Mouse (Mus musculus) neural tube, embryonic 12.5 days (tissue): ENCODE data around the gene Mafk. TPM values are rescaled to one million over a fixed set of nuclear protein-coding genes. Genes with fewer than 3 reads are reported as not detected.
A peak's percentile ranks its signal among the peaks of the same experiment; 100 is the strongest.

Experiments
- ATAC-seq: fragments of 200-750 bp; cut with Nextera tagmentation; 2 replicates; pipeline ENCODE4 v1.8.0; 2017; ENCODE audit warnings: low read depth, mild to moderate bottlenecking, moderate TSS enrichment, moderate library complexity; ENCODE audit not compliant: low FRiP score
- H3K27ac ChIP-seq: fragments of 300-500 bp; sonication (generic); 2 replicates; pipeline ENCODE4 v1.5.1; 2016
- H3K27me3 ChIP-seq: fragments of 300-500 bp; sonication (generic); replicated peaks from 2 replicates; pipeline ENCODE4 v1.6.1; 2016; ENCODE audit warnings: mild to moderate bottlenecking
- H3K36me3 ChIP-seq: fragments of 300-500 bp; sonication (generic); 2 replicates; pipeline ENCODE4 v1.6.1; 2016; ENCODE audit warnings: mild to moderate bottlenecking
- H3K4me1 ChIP-seq: fragments of 300-500 bp; sonication (generic); 2 replicates; pipeline ENCODE4 v1.6.1; 2016
- H3K4me2 ChIP-seq: fragments of 300-500 bp; sonication (generic); replicated peaks from 2 replicates; pipeline ENCODE4 v1.6.1; 2016; ENCODE audit warnings: mild to moderate bottlenecking
- H3K4me3 ChIP-seq: fragments of 300-500 bp; sonication (generic); 2 replicates; pipeline ENCODE4 v1.5.1; 2016
- H3K9ac ChIP-seq: fragments of 300-500 bp; sonication (generic); 2 replicates; pipeline ENCODE4 v1.6.1; 2016; ENCODE audit warnings: mild to moderate bottlenecking
- H3K9me3 ChIP-seq: fragments of 300-500 bp; sonication (generic); 2 replicates; pipeline ENCODE4 v1.6.1; 2016; ENCODE audit warnings: mild to moderate bottlenecking
- whole genome bisulfite sequencing: fragments of 180-500 bp; shearing (Covaris S2); methylation state at CpG from one replicate; pipeline ENCODE4 v1.1.7; 2016; 5-methylcytosine and 5-hydroxymethylcytosine counted together
- polyA plus RNA-seq: library from polyadenylated mRNA; unstranded; fragments of >200 nt; fragmentation: Nextera tagmentation; extraction: Ambion mirVana; gene quantifications from 2 replicates; pipeline ENCODE4 v1.2.1, GENCODE M21; 2016

Mafk gene
- polyA plus RNA-seq, 1 experiment from 2014 or later = 12.8 TPM

- no peak for ATAC-seq
- no peak overlapping the region for H3K4me3 ChIP-seq
- no peak overlapping the region for H3K4me2 ChIP-seq
- WGBS = 83% methylated on average over 5 of the region's 5 CpGs
- no peaks in the 10 kb centered on the region for H3K9me3 ChIP-seq
- H3K9ac ChIP-seq = no peak overlapping the region
- no peaks in the 10 kb centered on the region for H3K27me3 ChIP-seq
- peaks cover 20% of the 10 kb centered on the region for H3K36me3 ChIP-seq
- H3K27ac ChIP-seq = no peak overlapping the region
- H3K4me1 ChIP-seq = peaks cover 13% of the 10 kb centered on the region
Measured at GRCm38 (mm10) chr5:139776966-139777365, 14.3 kb upstream of the Mafk start.

GRCm38 (mm10) chr5:139781406-139781805 is 9.9 kb upstream of the Mafk start:
- no peak overlapping the region for H3K9ac ChIP-seq
- no peak overlapping the region for H3K4me2 ChIP-seq
- H3K27me3 ChIP-seq = no peaks in the 10 kb centered on the region
- no peaks in the 10 kb centered on the region for H3K4me1 ChIP-seq
- H3K9me3 ChIP-seq = no peaks in the 10 kb centered on the region
- no peaks in the 10 kb centered on the region for H3K36me3 ChIP-seq
- WGBS = 85% methylated on average over 8 of the region's 8 CpGs
- H3K4me3 ChIP-seq = no peak overlapping the region
- ATAC-seq = no peak
- H3K27ac ChIP-seq = no peak overlapping the region

- no peaks in the 10 kb centered on the region for H3K27me3 ChIP-seq
- 64% methylated on average over 4 of the region's 4 CpGs for WGBS
- ATAC-seq = no peak
- H3K4me1 ChIP-seq = peaks cover 21% of the 10 kb centered on the region
- H3K27ac ChIP-seq = no peak overlapping the region
- no peaks in the 10 kb centered on the region for H3K36me3 ChIP-seq
- no peaks in the 10 kb centered on the region for H3K9me3 ChIP-seq
- no peak overlapping the region for H3K4me3 ChIP-seq
- no peak overlapping the region for H3K4me2 ChIP-seq
- H3K9ac ChIP-seq = no peak overlapping the region
Measured at GRCm38 (mm10) chr5:139789466-139789865, 1.8 kb upstream of the Mafk start.

DNA sequence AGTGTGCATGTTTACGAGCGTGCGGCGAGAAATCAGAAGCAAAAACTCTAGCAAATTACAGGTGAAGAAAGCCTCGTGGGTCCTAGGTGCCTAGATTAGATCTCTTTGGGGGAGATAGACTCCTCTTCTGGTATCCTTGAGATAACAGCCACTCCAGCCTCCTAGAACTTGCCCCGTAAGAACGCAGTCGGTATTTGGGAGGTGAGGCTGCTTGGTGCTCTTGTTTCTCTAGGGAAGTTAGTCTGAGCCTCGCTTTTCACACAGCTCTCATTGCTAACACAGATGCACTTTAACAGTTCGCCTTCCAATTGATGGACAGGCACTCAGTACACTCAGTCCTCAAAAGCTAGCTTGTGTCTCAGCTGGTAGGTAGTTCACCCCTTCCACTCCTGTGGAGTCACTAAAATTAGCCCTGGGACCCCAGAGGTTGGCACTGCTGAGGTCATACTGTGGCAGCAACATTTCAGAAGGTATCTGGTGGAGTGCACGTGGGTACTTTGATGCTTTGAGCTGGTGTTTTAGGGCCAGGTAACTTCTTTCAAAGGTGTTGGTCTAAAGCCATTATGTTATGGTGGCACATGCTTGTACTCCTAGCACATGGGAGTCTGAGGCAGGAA is 954 bp downstream of the Mafk start:
- Histone ChIP-seq H3K4me2 (peak overlapping the region; percentile 100), H3K36me3 (no peaks in the 10 kb centered on the region), H3K27ac (no peak overlapping the region), H3K9me3 (no peaks in the 10 kb centered on the region), H3K4me3 (peak overlapping the region; percentile 77), H3K4me1 (peaks cover 47% of the 10 kb centered on the region), H3K9ac (peak overlapping the region; percentile 66), H3K27me3 (no peaks in the 10 kb centered on the region)
- WGBS = 26% methylated on average over 11 of the region's 11 CpGs
- ATAC-seq = no peak

DNA sequence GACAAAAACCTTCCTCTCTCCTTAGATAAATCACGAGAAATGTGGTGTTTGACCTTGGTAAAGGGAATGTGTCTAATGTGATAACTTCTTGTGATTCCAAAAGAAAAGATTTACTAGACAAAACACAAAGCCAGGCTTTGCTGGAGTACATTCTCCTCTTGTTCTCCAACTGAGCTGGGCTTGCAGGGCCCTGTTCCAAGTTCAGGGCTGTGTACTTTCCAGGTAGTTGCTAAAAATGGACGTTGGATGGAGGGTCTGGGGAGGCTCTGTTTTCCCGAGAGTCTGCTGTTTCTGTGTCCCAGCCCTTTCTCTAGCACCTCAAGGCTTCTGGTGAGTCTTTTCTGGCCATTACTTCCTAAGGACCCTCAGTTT is 1.6 kb downstream of the Mafk start:
- 57% methylated on average over 3 of the region's 3 CpGs for WGBS
- no peaks in the 10 kb centered on the region for H3K36me3 ChIP-seq
- H3K9ac ChIP-seq = no peak overlapping the region
- H3K4me3 ChIP-seq = no peak overlapping the region
- no peak overlapping the region for H3K27ac ChIP-seq
- no peaks in the 10 kb centered on the region for H3K27me3 ChIP-seq
- no peaks in the 10 kb centered on the region for H3K9me3 ChIP-seq
- peaks cover 54% of the 10 kb centered on the region for H3K4me1 ChIP-seq
- peak overlapping the region; percentile 100 for H3K4me2 ChIP-seq
- no peak for ATAC-seq

- H3K36me3 ChIP-seq = no peaks in the 10 kb centered on the region
- H3K9me3 ChIP-seq = no peaks in the 10 kb centered on the region
- no peaks in the 10 kb centered on the region for H3K27me3 ChIP-seq
- H3K4me3 ChIP-seq = 0 out of 2 replicates have a peak overlapping the region, but pooled peaks have one; percentile 1
- 71% methylated on average over 11 of the region's 11 CpGs for WGBS
- H3K27ac ChIP-seq = no peak overlapping the region
- H3K9ac ChIP-seq = no peak overlapping the region
- peak overlapping the region; percentile 100 for H3K4me2 ChIP-seq
- ATAC-seq = no peak
- peaks cover 60% of the 10 kb centered on the region for H3K4me1 ChIP-seq
Measured at GRCm38 (mm10) chr5:139793338-139794089, 2.2 kb downstream of the Mafk start.

DNA sequence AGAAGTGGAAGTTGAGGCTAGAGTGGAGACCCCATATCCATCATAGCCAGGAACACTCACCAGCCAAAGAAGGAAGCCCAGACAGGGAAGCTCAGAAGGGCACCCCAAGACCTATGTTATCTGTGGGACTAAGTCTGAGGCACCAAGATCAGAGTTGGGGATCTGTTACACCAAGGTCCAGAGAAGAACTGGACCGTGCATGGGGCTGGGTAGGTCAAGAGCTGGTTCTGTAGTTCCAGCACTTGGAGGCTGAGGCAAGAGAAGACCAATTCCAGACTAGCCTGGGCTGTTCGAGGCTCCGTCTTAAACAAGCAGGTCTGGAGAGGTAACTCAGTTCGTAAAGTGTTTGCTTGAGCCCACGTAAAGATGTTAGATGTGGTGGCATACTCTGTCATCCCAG is 2.8 kb downstream of the Mafk start:
- Histone ChIP-seq H3K4me1 (peaks cover 66% of the 10 kb centered on the region), H3K4me2 (no peak overlapping the region), H3K9me3 (no peaks in the 10 kb centered on the region), H3K27me3 (no peaks in the 10 kb centered on the region; the same call in 1 of the 2 replicates), H3K9ac (no peak overlapping the region), H3K36me3 (peaks cover 1% of the 10 kb centered on the region; the same call in 1 of the 2 replicates), H3K27ac (no peak overlapping the region), H3K4me3 (no peak overlapping the region)
- no peak for ATAC-seq
- WGBS = 94% methylated on average over 5 of the region's 5 CpGs

DNA sequence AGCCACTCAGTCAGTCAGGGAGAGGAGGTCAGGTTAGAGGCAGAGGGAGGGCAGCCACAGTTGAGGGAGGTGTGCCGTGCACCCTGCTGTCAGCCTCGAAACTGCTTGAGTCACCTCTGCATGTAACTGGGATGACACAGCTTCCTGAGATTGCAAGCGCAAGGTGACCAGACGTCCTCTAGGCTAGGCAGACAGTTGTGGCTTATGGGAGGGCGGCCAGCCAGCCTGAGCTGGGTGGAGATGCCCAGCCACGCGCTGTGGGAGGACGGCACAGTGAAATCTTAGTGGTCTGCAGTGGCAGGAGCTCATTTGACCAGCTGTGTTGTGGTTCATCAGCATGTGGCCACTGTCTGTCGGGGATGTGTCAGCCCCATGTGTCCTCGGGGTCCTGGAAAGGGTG is 3.6 kb downstream of the Mafk start:
- Histone ChIP-seq H3K27ac (no peak overlapping the region), H3K27me3 (no peaks in the 10 kb centered on the region; the same call in 1 of the 2 replicates), H3K36me3 (peaks cover 8% of the 10 kb centered on the region), H3K4me3 (no peak overlapping the region), H3K4me1 (peaks cover 71% of the 10 kb centered on the region), H3K4me2 (no peak overlapping the region), H3K9me3 (no peaks in the 10 kb centered on the region), H3K9ac (0 out of 2 replicates have a peak overlapping the region, but pooled peaks have one; percentile 21)
- 71% methylated on average over 10 of the region's 10 CpGs for WGBS
- no peak for ATAC-seq

- no peak overlapping the region for H3K9ac ChIP-seq
- 86% methylated on average over 9 of the region's 9 CpGs for WGBS
- H3K9me3 ChIP-seq = no peaks in the 10 kb centered on the region
- peak overlapping the region; percentile 66; the same call in 1 of the 2 replicates for H3K4me2 ChIP-seq
- peaks cover 19% of the 10 kb centered on the region for H3K36me3 ChIP-seq
- no peak overlapping the region for H3K27ac ChIP-seq
- no peak for ATAC-seq
- peaks cover 68% of the 10 kb centered on the region for H3K4me1 ChIP-seq
- no peak overlapping the region for H3K4me3 ChIP-seq
- no peaks in the 10 kb centered on the region; the same call in 1 of the 2 replicates for H3K27me3 ChIP-seq
Measured at GRCm38 (mm10) chr5:139796001-139796620, 4.8 kb downstream of the Mafk start.

- peaks cover 63% of the 10 kb centered on the region for H3K4me1 ChIP-seq
- H3K4me3 ChIP-seq = no peak overlapping the region
- 24% methylated on average over 13 of the region's 13 CpGs for WGBS
- H3K36me3 ChIP-seq = peaks cover 26% of the 10 kb centered on the region
- H3K4me2 ChIP-seq = peak overlapping the region; percentile 66
- peak; percentile 7; the same call in 1 of the 2 replicates for ATAC-seq
- H3K9me3 ChIP-seq = no peaks in the 10 kb centered on the region
- H3K27ac ChIP-seq = peak overlapping the region; percentile 79; the same call in 1 of the 2 replicates
- H3K27me3 ChIP-seq = no peaks in the 10 kb centered on the region; the same call in 1 of the 2 replicates
- H3K9ac ChIP-seq = no peak overlapping the region
Measured at GRCm38 (mm10) chr5:139796900-139797299, 5.6 kb downstream of the Mafk start.

DNA sequence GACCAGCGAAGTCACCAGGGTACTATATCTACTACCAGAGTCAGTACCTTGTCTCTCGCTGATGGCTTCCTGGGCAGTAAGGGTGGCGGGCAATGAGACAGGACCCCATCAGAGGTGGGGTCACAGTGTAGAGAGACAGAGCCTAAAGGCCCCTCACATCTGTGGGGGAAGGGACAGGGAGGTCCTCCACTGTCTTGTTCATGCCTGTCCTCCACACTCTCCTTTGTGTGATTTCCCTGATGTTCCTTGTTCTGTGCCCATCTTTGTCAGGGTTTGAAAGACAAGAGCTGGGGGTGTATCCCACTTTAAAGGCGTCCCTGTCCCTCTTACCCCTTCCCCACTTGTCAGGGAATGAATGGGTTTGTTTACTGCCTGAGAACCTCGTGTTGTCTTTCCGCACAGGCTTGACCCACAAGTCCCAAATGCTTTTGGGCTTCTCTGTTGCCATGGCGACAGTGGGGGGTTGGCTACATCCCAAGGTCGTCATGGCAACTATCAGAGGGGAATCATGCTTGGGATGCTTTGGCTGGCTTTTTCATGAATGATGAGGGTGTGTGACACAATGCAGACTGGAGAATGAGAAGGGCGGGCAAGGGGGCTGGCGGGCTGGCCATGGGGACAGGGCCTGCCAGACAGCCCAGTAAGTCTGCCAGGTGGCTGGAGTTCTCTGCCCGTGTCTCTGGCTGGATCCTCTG is 6.3 kb downstream of the Mafk start:
- peaks cover 56% of the 10 kb centered on the region for H3K4me1 ChIP-seq
- WGBS = 17% methylated on average over 11 of the region's 11 CpGs

More for the DNA sequence above, 6.3 kb downstream of the Mafk start:
- H3K4me2 ChIP-seq = peak overlapping the region; percentile 66
- peak overlapping the region; percentile 29 for H3K4me3 ChIP-seq
- H3K9ac ChIP-seq = peak overlapping the region; percentile 56
- H3K9me3 ChIP-seq = no peaks in the 10 kb centered on the region
- peak overlapping the region; percentile 79 for H3K27ac ChIP-seq
- no peaks in the 10 kb centered on the region; the same call in 1 of the 2 replicates for H3K27me3 ChIP-seq
- peak; percentile 91 for ATAC-seq
- H3K36me3 ChIP-seq = peaks cover 28% of the 10 kb centered on the region
